8 mouse cellular contexts compared by ENCODE assay signal in the genomic region with DNA sequence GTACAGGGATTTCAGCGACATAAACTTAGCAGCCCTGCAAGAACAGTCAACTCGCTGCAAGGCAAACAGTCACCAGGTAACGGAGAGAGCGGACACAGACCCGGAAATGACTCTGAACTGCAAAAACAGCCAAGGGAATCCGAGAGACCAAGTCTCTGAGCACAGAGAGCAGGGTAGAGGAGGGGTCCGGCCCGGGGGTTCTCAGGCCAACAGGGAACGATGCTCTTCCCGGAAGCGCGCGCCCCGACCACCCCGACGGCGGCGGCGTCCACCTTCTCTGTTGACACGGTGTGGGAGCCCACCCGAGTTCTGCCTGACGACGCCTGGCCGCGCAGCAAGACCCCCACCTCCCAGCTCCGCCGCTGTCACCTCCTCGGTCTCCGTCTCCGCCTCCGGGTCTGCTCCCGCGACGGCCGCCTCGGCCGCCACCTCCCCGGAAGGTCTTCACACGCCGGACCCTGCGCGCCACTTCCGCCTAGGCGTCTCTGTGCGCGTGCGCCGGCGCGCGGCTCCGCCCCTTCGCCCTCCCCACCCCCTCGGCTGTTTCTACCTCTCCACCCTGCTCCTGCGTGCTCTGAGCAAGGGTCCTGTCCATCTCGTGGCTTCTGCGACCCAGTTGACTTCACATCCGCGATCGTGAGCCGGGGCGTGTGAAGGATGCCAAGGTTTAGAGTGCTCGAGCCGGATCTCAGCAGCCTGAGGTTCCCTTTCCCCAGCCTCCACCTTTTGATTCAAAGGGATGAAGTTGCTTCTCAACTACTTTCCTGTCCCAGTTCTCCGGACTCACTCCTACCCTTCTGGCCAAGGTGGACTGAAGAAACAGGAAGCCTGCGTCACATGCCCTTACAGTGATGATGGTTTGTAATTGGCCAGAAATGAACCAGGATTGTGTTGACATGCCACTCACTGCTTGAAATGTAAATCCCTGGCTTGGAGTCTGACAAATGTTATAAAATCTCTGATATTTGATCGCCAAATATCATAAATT. TPM values are rescaled to one million over a fixed set of nuclear protein-coding genes. Genes with fewer than 3 reads are reported as not detected.
DNase-seq lines count a peak whose midpoint lies in the region; ATAC-seq lines count a peak whose summit lies in the region.

Gene Slc35b3 (minus strand): TSS at position 813 of the 988 bp plus-strand sequence.

- H3K27ac ChIP-seq in hindbrain, embryonic 15.5 days (replicated peaks): peak within 1 kb of the TSS; percentile 79
- peak within 1 kb of the TSS; percentile 40 for H3K27ac ChIP-seq in macrophage

- peak within 1 kb of the TSS; percentile 65 for H3K4me2 ChIP-seq in hindbrain, embryonic 15.5 days

- peak within 1 kb of the TSS; percentile 73 for H3K4me3 ChIP-seq in hindbrain, embryonic 15.5 days
- H3K4me3 ChIP-seq in macrophage (ENCODE audit: inconsistent target): peak within 1 kb of the TSS; percentile 93

- H3K79me2 ChIP-seq in macrophage (ENCODE audit: inconsistent target): peaks cover 48% of the 10 kb centered on the region

- WGBS in hindbrain, embryonic 15.5 days: 2% methylated on average over 67 of the region's 67 CpGs
- 2% methylated on average over 67 of the region's 67 CpGs for WGBS in macrophage (ENCODE audit: missing documents)

- ATAC-seq in hindbrain, embryonic 15.5 days (ENCODE audit: low FRiP score, low read depth): peak; percentile 99

- no peaks in the 10 kb centered on the region for H3K9me3 ChIP-seq in hindbrain, embryonic 15.5 days

- no peaks in the 10 kb centered on the region for H3K36me3 ChIP-seq in hindbrain, embryonic 15.5 days
- 0 out of 2 replicates have a peak, but pooled peaks cover 3% of the 10 kb centered on the region for H3K36me3 ChIP-seq in macrophage (ENCODE audit: inconsistent target)

- no peaks in the 10 kb centered on the region for H3K27me3 ChIP-seq in hindbrain, embryonic 15.5 days

- H3K9ac ChIP-seq in hindbrain, embryonic 15.5 days: peak within 1 kb of the TSS; percentile 68

- DNase-seq in R1 (ENCODE audit: low read depth, low spot score): peak; percentile 82
- DNase-seq in cerebellum, postnatal 25 days: peak; percentile 88 to 93
- peak; percentile 77 to 82 for DNase-seq in frontal cortex, postnatal 36 days (ENCODE audit: low spot score in 2 of 2)
- DNase-seq in left cerebral cortex, adult 11 months (ENCODE audit: low spot score): peak; percentile 61
- DNase-seq in right cerebral cortex, adult 18-20 months: peak; percentile 79
- peak; percentile 32 for DNase-seq in urinary bladder, postnatal 10 days (ENCODE audit: low spot score)

- peaks cover 32% of the 10 kb centered on the region for H3K4me1 ChIP-seq in hindbrain, embryonic 15.5 days (replicated peaks)

RNA-seq across cellular contexts. Expression of gene Slc35b3, which starts in this region (rescaled TPM):
- polyA plus RNA-seq in hindbrain, embryonic 15.5 days (2015; fragmentation: Nextera tagmentation; extraction: Ambion mirVana): 30.9 and 33.4 TPM in 2 replicates
- total RNA-seq in macrophage (2018; cell fraction: chromatin; rRNA removed): 100 to 1,000 TPM in 7 of 26 experiments, 10 to 100 TPM in 19; 51.1 to 121 (median 85.7) TPM
- total RNA-seq in macrophage (2018; cell fraction: cytosol; rRNA removed): 10 to 100 TPM in 24 of 26 experiments, 1 to 10 TPM in 2; 9.4 to 20.3 (median 14.5) TPM
- 10 to 100 TPM; 43.0 to 97.2 (median 62.0) TPM for total RNA-seq in macrophage (2018; cell fraction: nucleus; rRNA removed)
- 11.2 to 20.5 TPM (median 15.9 TPM) in 3 replicates for polyA plus RNA-seq in macrophage (2018)

Comparison
In these comparisons a context has a peak if more than half of its experiments do, and no peak if none do; other contexts are left out.
1. Peak in every context shown above with its lines: DNase-seq, ATAC-seq, H3K4me3 ChIP-seq and H3K27ac ChIP-seq.
2. DNase-seq: peak in every context shown above with its lines; median percentile 90 in cerebellum, postnatal 25 days; 82 in R1; 80 in frontal cortex, postnatal 36 days; 79 in right cerebral cortex, adult 18-20 months; 61 in left cerebral cortex, adult 11 months; 32 in urinary bladder, postnatal 10 days.